ENCODE assay signal across 8 mouse cellular contexts in genomic region chr2:173453569-173454405, GRCm38 (mm10).
DNase-seq lines count a peak whose midpoint lies in the region.

No protein-coding gene starts in this region.

- DNase-seq in heart, adult 11 months, result peak; percentile 85
- no peak for DNase-seq in heart, adult 8-10 months (ENCODE audit: low spot score)
- DNase-seq in 416B (ENCODE audit: low read depth) (peak; percentile 47), adipocyte (ENCODE audit: low spot score) (no peak)
- DNase-seq in adrenal gland, postnatal 14 days, result peak; percentile 71
- peak; percentile 48 for DNase-seq in gastrocnemius, postnatal 14 days
- peak; percentile 24 to 30 for DNase-seq in left cerebral cortex, postnatal 36 days (ENCODE audit: low spot score in 2 of 2)
- DNase-seq in retina, postnatal 1 day, result peak; percentile 71

- intact Hi-C loops in gastrocnemius, postnatal 14 days (cut with DNase I; ENCODE audit: low total_unique reads), result loop anchor here (5.0 to 10.0 kb wide), 2 partner anchors 159 to 221 kb away; no protein-coding TSS in a partner anchor
- intact Hi-C loops in left cerebral cortex, postnatal 36 days (cut with DNase I), result loop anchor here (2.0 kb wide), 1 partner anchor 225 kb away; no protein-coding TSS in a partner anchor

Comparison
In these comparisons a context has a peak if more than half of its experiments do, and no peak if none do; other contexts are left out.
1. DNase-seq: peak in heart, adult 11 months (single experiment), 416B (single experiment), adrenal gland, postnatal 14 days (single experiment), gastrocnemius, postnatal 14 days (single experiment), left cerebral cortex, postnatal 36 days (2 of 2) and retina, postnatal 1 day (single experiment); none in heart, adult 8-10 months (single experiment) and adipocyte (single experiment).